Mouse (Mus musculus) central nervous system, embryonic 18 days (tissue): ENCODE results near the gene 1700049E17Rik2. TPM values are rescaled to one million over a fixed set of nuclear protein-coding genes. Genes with fewer than 3 reads are reported as not detected.

ENCODE experiments used
- polyA plus RNA-seq: library from polyadenylated mRNA; depleted of rRNA; stranded (reverse); fragments of >200 nt; gene quantifications from 2 replicates; pipeline ENCODE4 v1.2.3, GENCODE M21; 2012; rRNA removed

The 1700049E17Rik2 gene
- polyA plus RNA-seq: not detected in 2 replicates

DNA sequence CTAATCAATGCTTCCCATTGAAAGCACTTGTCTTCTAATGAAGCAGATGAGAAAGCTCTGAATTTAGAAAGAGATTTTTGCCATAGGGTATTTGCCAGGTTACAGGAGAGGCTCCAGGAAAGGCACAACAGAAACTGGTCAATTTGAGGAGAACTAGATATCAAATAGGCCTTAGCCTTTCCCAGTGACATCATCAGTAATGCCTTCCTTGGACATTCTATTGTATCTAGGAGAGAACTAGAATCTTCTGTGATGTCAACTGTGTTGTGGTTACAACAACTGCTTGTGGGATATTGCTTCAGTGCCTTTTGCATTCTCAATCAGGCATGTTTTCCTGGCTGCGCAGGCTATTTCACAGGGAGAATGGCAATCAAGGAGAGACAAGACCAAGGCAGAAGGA is at the start of gene 1700049E17Rik2:
Gene 1700049E17Rik2, plus strand, starts transcription at position 301 of the 400 bp plus-strand sequence.

GRCm38 (mm10) chr14:41555483-41555882 is 17.5 kb upstream of the 1700049E17Rik2 start, which contains the start of gene Gm7970:
Gm7970 (minus strand) TSS chr14:41555583.

GRCm38 (mm10) chr14:41624512-41624911 is 51.5 kb downstream of the 1700049E17Rik2 start, which contains the start of gene Gm3072:
Gm3072 (minus strand) TSS chr14:41624612.

Other genes with a start within 250 kb of the 1700049E17Rik2 start
- not detected in 2 replicates for gene Gm5798, start 224.6 kb upstream of the 1700049E17Rik2 start, polyA plus RNA-seq
- not detected in 2 replicates for gene Gm7945, start 186.8 kb upstream of the 1700049E17Rik2 start, polyA plus RNA-seq
- not detected in 2 replicates for gene Gm6482, start 164.9 kb upstream of the 1700049E17Rik2 start, polyA plus RNA-seq
- gene Gm7954, start 119.7 kb upstream of the 1700049E17Rik2 start, polyA plus RNA-seq: not detected in 2 replicates
- not detected in 2 replicates for gene Gm3486, start 83.7 kb upstream of the 1700049E17Rik2 start, polyA plus RNA-seq
- not detected in 2 replicates for gene Gm7970, start 17.6 kb upstream of the 1700049E17Rik2 start, polyA plus RNA-seq
- gene Gm3072, start 51.4 kb downstream of the 1700049E17Rik2 start, polyA plus RNA-seq: not detected in 2 replicates
- not detected in 2 replicates for gene Gm3676, start 73.3 kb downstream of the 1700049E17Rik2 start, polyA plus RNA-seq
- gene Gm8068, start 128.7 kb downstream of the 1700049E17Rik2 start, polyA plus RNA-seq: not detected in 2 replicates
- not detected in 2 replicates for gene Gm7929, start 177.4 kb downstream of the 1700049E17Rik2 start, polyA plus RNA-seq
- not detected in 2 replicates for gene Gm47189, start 199.2 kb downstream of the 1700049E17Rik2 start, polyA plus RNA-seq